Mouse (Mus musculus): ENCODE data around the gene Hgf. TPM values are rescaled to one million over a fixed set of nuclear protein-coding genes. Genes with fewer than 3 reads are reported as not detected.

The Hgf gene
- polyA plus RNA-seq, 1 experiment from 2014 or later, result 5.7 TPM

- Histone ChIP-seq H3K9me3 (no peaks in the 10 kb centered on the region), H3K4me3 (no peak overlapping the region), H3K4me1 (no peaks in the 10 kb centered on the region), H3K36me3 (no peaks in the 10 kb centered on the region), H3K27me3 (ENCODE audit: insufficient read depth, poor library complexity, severe bottlenecking) (no peaks in the 10 kb centered on the region), H3K27ac (no peak overlapping the region)
- WGBS, result 85% methylated on average over 1 of the region's 1 CpGs
- DNase-seq (ENCODE audit: low spot score), result no peak
These were observed 48.2 kb downstream of the Hgf start for GRCm38 (mm10) chr5:16601463-16601862.

- H3K4me1 ChIP-seq, result no peaks in the 10 kb centered on the region; the same call in 1 of the 2 replicates
- no peak overlapping the region for H3K4me3 ChIP-seq
- H3K27me3 ChIP-seq (ENCODE audit: insufficient read depth, poor library complexity, severe bottlenecking), result no peaks in the 10 kb centered on the region
- H3K9me3 ChIP-seq, result no peaks in the 10 kb centered on the region
- 71% methylated on average over 1 of the region's 1 CpGs for WGBS
- no peak overlapping the region for H3K27ac ChIP-seq
- no peak for DNase-seq (ENCODE audit: low spot score)
- no peaks in the 10 kb centered on the region for H3K36me3 ChIP-seq
These were observed 79.7 kb downstream of the Hgf start for GRCm38 (mm10) chr5:16632996-16633395.

- H3K9me3 ChIP-seq, result no peaks in the 10 kb centered on the region
- H3K36me3 ChIP-seq, result no peaks in the 10 kb centered on the region
- 68% methylated on average over 7 of the region's 7 CpGs for WGBS
- H3K4me1 ChIP-seq, result no peaks in the 10 kb centered on the region
- H3K27me3 ChIP-seq (ENCODE audit: insufficient read depth, poor library complexity, severe bottlenecking), result no peaks in the 10 kb centered on the region
- H3K27ac ChIP-seq, result no peak overlapping the region
- no peak overlapping the region for H3K4me3 ChIP-seq
- no peak for DNase-seq (ENCODE audit: low spot score)
These were observed 93.1 kb downstream of the Hgf start for GRCm38 (mm10) chr5:16646417-16646816.

GRCm38 (mm10) chr5:16647701-16648100, 94.4 kb downstream of the Hgf start:
- no peaks in the 10 kb centered on the region for H3K36me3 ChIP-seq
- H3K27ac ChIP-seq, result no peak overlapping the region
- DNase-seq (ENCODE audit: low spot score), result no peak
- no peaks in the 10 kb centered on the region for H3K27me3 ChIP-seq (ENCODE audit: insufficient read depth, poor library complexity, severe bottlenecking)
- no peaks in the 10 kb centered on the region for H3K4me1 ChIP-seq
- no peaks in the 10 kb centered on the region for H3K9me3 ChIP-seq
- no peak overlapping the region for H3K4me3 ChIP-seq

GRCm38 (mm10) chr5:16650240-16650639, 96.9 kb downstream of the Hgf start:
- H3K9me3 ChIP-seq, result no peaks in the 10 kb centered on the region
- 73% methylated on average over 1 of the region's 1 CpGs for WGBS

GRCm38 (mm10) chr5:16654022-16654421, 100.7 kb downstream of the Hgf start:
- DNase-seq (ENCODE audit: low spot score), result no peak
- WGBS, result 9% methylated on average over 7 of the region's 7 CpGs
- Histone ChIP-seq H3K27me3 (ENCODE audit: insufficient read depth, poor library complexity, severe bottlenecking) (no peaks in the 10 kb centered on the region), H3K4me3 (no peak overlapping the region), H3K9me3 (no peaks in the 10 kb centered on the region), H3K4me1 (no peaks in the 10 kb centered on the region), H3K36me3 (no peaks in the 10 kb centered on the region), H3K27ac (no peak overlapping the region)

More at GRCm38 (mm10) chr5:16650240-16650639, 96.9 kb downstream of the Hgf start:
- no peak for DNase-seq (ENCODE audit: low spot score)
- Histone ChIP-seq H3K27me3 (ENCODE audit: insufficient read depth, poor library complexity, severe bottlenecking) (no peaks in the 10 kb centered on the region), H3K4me1 (no peaks in the 10 kb centered on the region), H3K36me3 (no peaks in the 10 kb centered on the region), H3K4me3 (no peak overlapping the region), H3K27ac (no peak overlapping the region)

Other genes with a start within 250 kb of the Hgf start
- 0.10 TPM in 1 of 2 replicates, not detected in the other for gene Gm28710, start 238.3 kb downstream of the Hgf start, polyA plus RNA-seq (2016; fragmentation: Nextera tagmentation; extraction: Ambion mirVana)